Comparison of ENCODE assay signal across 15 mouse cellular contexts in genomic region chr12:49400036-49400852, GRCm38 (mm10). TPM values are rescaled to one million over a fixed set of nuclear protein-coding genes. Genes with fewer than 3 reads are reported as not detected.
DNase-seq lines count a peak whose midpoint lies in the region; ATAC-seq and TF ChIP-seq lines count a peak whose summit lies in the region.
"Had no signal": no experiment of that assay in that cellular context is flagged by ENCODE, and none has a peak within 500 bp of the region (broad histone marks: within the 10 kb centered on the region; RNA-seq: fewer than 3 reads in every experiment).

No protein-coding gene starts in this region.

- H3K36me3 ChIP-seq in midbrain, embryonic 10.5 days = no peaks in the 10 kb centered on the region
- H3K36me3 ChIP-seq in midbrain, postnatal 0 days (ENCODE audit: insufficient read depth, low read length) = no peaks in the 10 kb centered on the region
- no peaks in the 10 kb centered on the region for H3K36me3 ChIP-seq in embryonic facial prominence, embryonic 15.5 days
- H3K36me3 ChIP-seq in hindbrain, embryonic 12.5 days = no peaks in the 10 kb centered on the region
- H3K36me3 ChIP-seq: lung, embryonic 15.5 days had no signal

- no peak overlapping the region for H3K27ac ChIP-seq in midbrain, embryonic 10.5 days (replicated peaks)
- H3K27ac ChIP-seq in midbrain, postnatal 0 days (ENCODE audit: low read depth, low read length) = no peak overlapping the region
- no peak overlapping the region for H3K27ac ChIP-seq in embryonic facial prominence, embryonic 15.5 days (replicated peaks)
- no peak overlapping the region for H3K27ac ChIP-seq in hindbrain, embryonic 12.5 days
- peak overlapping the region; percentile 98 for H3K27ac ChIP-seq in olfactory bulb, adult 2 months (ENCODE audit: insufficient read depth, low read depth, low read length)
- H3K27ac ChIP-seq: gastrocnemius, adult 2 months; lung, embryonic 15.5 days had no signal

- peaks cover 15% of the 10 kb centered on the region for H3K4me1 ChIP-seq in midbrain, embryonic 10.5 days
- peaks cover 5% of the 10 kb centered on the region; the same call in 1 of the 2 replicates for H3K4me1 ChIP-seq in midbrain, postnatal 0 days (ENCODE audit: insufficient read depth, low read length)
- H3K4me1 ChIP-seq in embryonic facial prominence, embryonic 15.5 days = peaks cover 11% of the 10 kb centered on the region
- H3K4me1 ChIP-seq in hindbrain, embryonic 12.5 days = peaks cover 9% of the 10 kb centered on the region
- H3K4me1 ChIP-seq in olfactory bulb, adult 2 months (ENCODE audit: control insufficient read depth, insufficient read depth, low read length) = no peaks in the 10 kb centered on the region

- no peaks in the 10 kb centered on the region for H3K9me3 ChIP-seq in midbrain, embryonic 10.5 days (replicated peaks)
- H3K9me3 ChIP-seq in midbrain, postnatal 0 days (ENCODE audit: low read length) = no peaks in the 10 kb centered on the region
- H3K9me3 ChIP-seq in embryonic facial prominence, embryonic 15.5 days (replicated peaks) = no peaks in the 10 kb centered on the region
- no peaks in the 10 kb centered on the region for H3K9me3 ChIP-seq in hindbrain, embryonic 12.5 days (replicated peaks)
- H3K9me3 ChIP-seq: lung, embryonic 15.5 days had no signal

- H3K27me3 ChIP-seq in midbrain, embryonic 10.5 days (ENCODE audit: low read depth, poor library complexity, severe bottlenecking) = peaks cover 98% of the 10 kb centered on the region
- peaks cover 63% of the 10 kb centered on the region for H3K27me3 ChIP-seq in midbrain, postnatal 0 days (ENCODE audit: insufficient read depth, low read length)
- peaks cover 70% of the 10 kb centered on the region for H3K27me3 ChIP-seq in embryonic facial prominence, embryonic 15.5 days
- peaks cover 66% of the 10 kb centered on the region for H3K27me3 ChIP-seq in hindbrain, embryonic 12.5 days

- peak overlapping the region; percentile 63; the same call in 1 of the 2 replicates for H3K4me3 ChIP-seq in midbrain, embryonic 10.5 days
- no peak overlapping the region for H3K4me3 ChIP-seq in midbrain, postnatal 0 days (ENCODE audit: low read depth, low read length)
- H3K4me3 ChIP-seq in embryonic facial prominence, embryonic 15.5 days (replicated peaks) = peak overlapping the region; percentile 46; the same call in 1 of the 2 replicates
- peak overlapping the region; percentile 41; the same call in 1 of the 2 replicates for H3K4me3 ChIP-seq in hindbrain, embryonic 12.5 days
- H3K4me3 ChIP-seq in olfactory bulb, adult 2 months (ENCODE audit: insufficient read depth, low read depth, low read length) = no peak overlapping the region; the same call in 1 of the 2 replicates

- TF ChIP-seq POLR2A in olfactory bulb, adult 2 months (IDR thresholded peaks at IDR 0.05; ENCODE audit: insufficient read depth, low read depth, low read length) = no peak

- no peak overlapping the region for H3K4me2 ChIP-seq in midbrain, postnatal 0 days (ENCODE audit: low read depth, low read length, poor library complexity, severe bottlenecking)
- no peak overlapping the region for H3K4me2 ChIP-seq in embryonic facial prominence, embryonic 15.5 days (replicated peaks)
- peak overlapping the region; percentile 89 for H3K4me2 ChIP-seq in hindbrain, embryonic 12.5 days (replicated peaks)

- no peak for ATAC-seq in midbrain, postnatal 0 days (ENCODE audit: low FRiP score)
- ATAC-seq in embryonic facial prominence, embryonic 15.5 days (ENCODE audit: insufficient number of reproducible peaks, low FRiP score, low TSS enrichment, low read depth) = no peak
- no peak for ATAC-seq in hindbrain, embryonic 12.5 days (ENCODE audit: low FRiP score)
- ATAC-seq: intestine, postnatal 0 days had no signal

- 1% methylated on average over 9 of the region's 9 CpGs for WGBS in midbrain, embryonic 10.5 days
- WGBS in midbrain, postnatal 0 days = 3% methylated on average over 9 of the region's 9 CpGs
- 4% methylated on average over 9 of the region's 9 CpGs for WGBS in embryonic facial prominence, embryonic 15.5 days
- WGBS in hindbrain, embryonic 12.5 days = 3% methylated on average over 9 of the region's 9 CpGs
- 27% methylated on average over 9 of the region's 9 CpGs for WGBS in olfactory bulb, adult 2 months

- no peak for TF ChIP-seq CTCF in midbrain, postnatal 0 days (IDR thresholded peaks at IDR 0.05)
- no peak for TF ChIP-seq CTCF in olfactory bulb, adult 2 months (IDR thresholded peaks at IDR 0.05; ENCODE audit: insufficient read depth, low read depth, low read length)

- no peak overlapping the region for H3K9ac ChIP-seq in midbrain, postnatal 0 days (replicated peaks; ENCODE audit: low read length, poor library complexity, severe bottlenecking)
- no peak overlapping the region for H3K9ac ChIP-seq in embryonic facial prominence, embryonic 15.5 days
- no peak overlapping the region for H3K9ac ChIP-seq in hindbrain, embryonic 12.5 days

- no peak for DNase-seq in midbrain, embryonic 10.5 days (ENCODE audit: low spot score)
- DNase-seq in midbrain, postnatal 0 days (ENCODE audit: low spot score) = no peak
- DNase-seq in testis, postnatal 14 days (ENCODE audit: low spot score) = no peak
- DNase-seq in adrenal gland, adult 18-20 months (ENCODE audit: low spot score in 2 of 2) = no peak
- DNase-seq: adrenal gland, postnatal 25 days; cerebellum, postnatal 36 days; gastrocnemius, adult 2 months; thymus, postnatal 36 days had no signal

RNA-seq across cellular contexts. Expression of gene Gm43517, which starts 15.3 kb away (rescaled TPM):
- polyA plus RNA-seq in midbrain, embryonic 10.5 days (2016; fragmentation: Nextera tagmentation; extraction: Ambion mirVana) = 0.05 TPM in 1 of 2 replicates, not detected in the other
- 0.27 TPM in 1 of 2 replicates, not detected in the other for total RNA-seq in midbrain, postnatal 0 days (2014; rRNA removed)
- not detected in 2 replicates for polyA plus RNA-seq in midbrain, postnatal 0 days (2015; fragmentation: Nextera tagmentation; extraction: Ambion mirVana)
- polyA plus RNA-seq in embryonic facial prominence, embryonic 15.5 days (2015; fragmentation: Nextera tagmentation; extraction: Ambion mirVana) = 0.05 TPM in 1 of 2 replicates, not detected in the other
- 0.07 and 0.08 TPM in 2 replicates for polyA plus RNA-seq in hindbrain, embryonic 12.5 days (2016; fragmentation: Nextera tagmentation; extraction: Ambion mirVana)
- polyA plus RNA-seq in olfactory bulb, adult 2 months (2012; ENCODE audit: insufficient read depth, insufficient read length, low replicate concordance, missing spikeins) = not detected in 2 replicates
- not detected for total RNA-seq in adrenal gland, adult 18-20 months (2021)
- total RNA-seq: adrenal gland, postnatal 25 days; gastrocnemius, adult 2 months; MEL had no signal
- polyA plus RNA-seq: intestine, postnatal 0 days; lung, embryonic 15.5 days; small intestine, adult 2 months had no signal

RNA-seq across cellular contexts. Expression of gene Foxg1, which starts 17.8 kb away (rescaled TPM):
- 0.31 and 0.42 TPM in 2 replicates for polyA plus RNA-seq in midbrain, embryonic 10.5 days (2016; fragmentation: Nextera tagmentation; extraction: Ambion mirVana)
- total RNA-seq in midbrain, postnatal 0 days (2014; rRNA removed) = 0.05 and 1.4 TPM in 2 replicates
- polyA plus RNA-seq in midbrain, postnatal 0 days (2015; fragmentation: Nextera tagmentation; extraction: Ambion mirVana) = 0.15 and 0.77 TPM in 2 replicates
- 0.71 and 0.89 TPM in 2 replicates for polyA plus RNA-seq in embryonic facial prominence, embryonic 15.5 days (2015; fragmentation: Nextera tagmentation; extraction: Ambion mirVana)
- polyA plus RNA-seq in hindbrain, embryonic 12.5 days (2016; fragmentation: Nextera tagmentation; extraction: Ambion mirVana) = 0.68 and 1.9 TPM in 2 replicates
- 104 TPM in 1 of 2 replicates, not detected in the other for polyA plus RNA-seq in olfactory bulb, adult 2 months (2012; ENCODE audit: insufficient read depth, insufficient read length, low replicate concordance, missing spikeins)
- not detected for total RNA-seq in adrenal gland, adult 18-20 months (2021)
- total RNA-seq: adrenal gland, postnatal 25 days; gastrocnemius, adult 2 months; MEL had no signal
- polyA plus RNA-seq: intestine, postnatal 0 days; small intestine, adult 2 months had no signal

Comparison
In these comparisons a context has a peak if more than half of its experiments do, and no peak if none do; other contexts are left out.
1. H3K4me3 ChIP-seq: peak in midbrain, embryonic 10.5 days (single experiment), embryonic facial prominence, embryonic 15.5 days (single experiment) and hindbrain, embryonic 12.5 days (single experiment); none in midbrain, postnatal 0 days (single experiment) and olfactory bulb, adult 2 months (single experiment).